Mouse (Mus musculus) limb, embryonic 14.5 days (tissue): ENCODE data around the gene Plekhd1. TPM values are rescaled to one million over a fixed set of nuclear protein-coding genes. Genes with fewer than 3 reads are reported as not detected.

Experiments
- ATAC-seq: fragments of 200-750 bp; cut with Nextera tagmentation; 2 replicates; pipeline ENCODE4 v1.8.0; 2017; ENCODE audit warnings: low read depth, moderate number of reproducible peaks, moderate TSS enrichment; ENCODE audit not compliant: low FRiP score
- DNase-seq: peaks from one replicate; pipeline ENCODE4 v3.0.0-alpha.2; 2015; ENCODE audit warnings: low spot score
- H3K27ac ChIP-seq: fragments of 300-500 bp; sonication (generic); replicated peaks from 2 replicates; pipeline ENCODE4 v1.5.1; 2014; ENCODE audit warnings: low read depth, mild to moderate bottlenecking, low read length, moderate library complexity, mixed read lengths
- H3K27me3 ChIP-seq: fragments of 300-500 bp; sonication (generic); 2 replicates; pipeline ENCODE4 v1.6.1; 2014; ENCODE audit warnings: low read length, mixed read lengths; ENCODE audit not compliant: control insufficient read depth, insufficient read depth
- H3K36me3 ChIP-seq: fragments of 300-500 bp; sonication (generic); 2 replicates; pipeline ENCODE4 v1.6.1; 2014; ENCODE audit warnings: mild to moderate bottlenecking, low read length, moderate library complexity, mixed read lengths; ENCODE audit not compliant: control insufficient read depth, insufficient read depth
- H3K4me1 ChIP-seq: fragments of 300-500 bp; sonication (generic); 2 replicates; pipeline ENCODE4 v1.6.1; 2014; ENCODE audit warnings: antibody characterized with exemption, low read length, mixed read lengths; ENCODE audit not compliant: control insufficient read depth, insufficient read depth
- H3K4me2 ChIP-seq: fragments of 300-500 bp; sonication (generic); replicated peaks from 2 replicates; pipeline ENCODE4 v1.6.1; 2014; ENCODE audit warnings: low read depth, mild to moderate bottlenecking, low read length, moderate library complexity; ENCODE audit not compliant: severe bottlenecking
- H3K4me3 ChIP-seq: fragments of 300-500 bp; sonication (generic); replicated peaks from 2 replicates; pipeline ENCODE4 v1.5.1; 2014; ENCODE audit warnings: low read length
- H3K9ac ChIP-seq: fragments of 300-500 bp; sonication (generic); 2 replicates; pipeline ENCODE4 v1.6.1; 2014; ENCODE audit warnings: mild to moderate bottlenecking, low read depth, low read length, moderate library complexity; ENCODE audit not compliant: severe bottlenecking
- H3K9me3 ChIP-seq: fragments of 300-500 bp; sonication (generic); 2 replicates; pipeline ENCODE4 v1.6.1; 2016; ENCODE audit warnings: low read length; ENCODE audit not compliant: control insufficient read depth
- POLR2A ChIP-seq: fragments of 200-500 bp; IDR thresholded peaks from 2 replicates; pipeline ENCODE4 v1.8.0; 2012; ENCODE audit warnings: inconsistent platforms, mild to moderate bottlenecking, moderate library complexity, borderline replicate concordance; ENCODE audit not compliant: insufficient read depth, insufficient read length; ENCODE audit errors: extremely low read depth
- WGBS: fragments of 180-500 bp; shearing (Covaris S2); extraction: QIAGEN DNeasy Blood & Tissue Kit; methylation state at CpG from one replicate; pipeline ENCODE4 v1.1.7; 2014; 5-methylcytosine and 5-hydroxymethylcytosine counted together
- polyA plus RNA-seq, 2 experiments: library from polyadenylated mRNA; depleted of rRNA in 1 of 2; stranded (reverse) in 1 of 2; unstranded in 1 of 2; fragments of >200 nt; fragmentation: Nextera tagmentation in 1 of 2; extraction: Ambion mirVana in 1 of 2; gene quantifications; 2 replicates each; pipeline versions ENCODE4 v1.2.1 to v1.2.3; 2012 to 2014

The Plekhd1 gene
- polyA plus RNA-seq, 2 experiments = 0.12 to 0.29 TPM

GRCm38 (mm10) chr12:80687788-80688211 lies 4.6 kb upstream of the Plekhd1 start:
- Histone ChIP-seq H3K4me3 (no peak overlapping the region), H3K9ac (no peak overlapping the region), H3K9me3 (no peaks in the 10 kb centered on the region), H3K27ac (no peak overlapping the region), H3K36me3 (no peaks in the 10 kb centered on the region), H3K4me1 (peaks cover 6% of the 10 kb centered on the region; the same call in 1 of the 2 replicates), H3K4me2 (no peak overlapping the region), H3K27me3 (peaks cover 23% of the 10 kb centered on the region)
- 0 out of 2 replicates have a peak, but pooled peaks have one; percentile 50 for ATAC-seq
- DNase-seq = peak; percentile 84
- WGBS = 63% methylated on average over 10 of the region's 10 CpGs
- TF ChIP-seq POLR2A = no peak

- Histone ChIP-seq H3K4me2 (no peak overlapping the region), H3K27me3 (peaks cover 40% of the 10 kb centered on the region), H3K4me3 (no peak overlapping the region), H3K36me3 (no peaks in the 10 kb centered on the region), H3K9me3 (no peaks in the 10 kb centered on the region), H3K27ac (no peak overlapping the region), H3K9ac (no peak overlapping the region), H3K4me1 (peaks cover 6% of the 10 kb centered on the region; the same call in 1 of the 2 replicates)
- no peak for TF ChIP-seq POLR2A
- ATAC-seq (no peak), DNase-seq (no peak)
- 74% methylated on average over 5 of the region's 5 CpGs for WGBS
Measured at GRCm38 (mm10) chr12:80689696-80690095, 2.7 kb upstream of the Plekhd1 start.

GRCm38 (mm10) chr12:80691671-80692091 lies 710 bp upstream of the Plekhd1 start:
- Histone ChIP-seq H3K27ac (no peak overlapping the region), H3K9me3 (no peaks in the 10 kb centered on the region), H3K4me2 (peak overlapping the region; percentile 75; the same call in 1 of the 2 replicates), H3K4me1 (peaks cover 6% of the 10 kb centered on the region; the same call in 1 of the 2 replicates), H3K4me3 (no peak overlapping the region), H3K36me3 (no peaks in the 10 kb centered on the region), H3K27me3 (peaks cover 42% of the 10 kb centered on the region), H3K9ac (no peak overlapping the region)
- no peak for TF ChIP-seq POLR2A
- WGBS = 14% methylated on average over 12 of the region's 12 CpGs
- ATAC-seq (no peak), DNase-seq (no peak)

- ATAC-seq = no peak
- Histone ChIP-seq H3K9me3 (no peaks in the 10 kb centered on the region), H3K4me2 (no peak overlapping the region), H3K4me1 (peaks cover 6% of the 10 kb centered on the region; the same call in 1 of the 2 replicates), H3K36me3 (no peaks in the 10 kb centered on the region), H3K27ac (no peak overlapping the region), H3K9ac (no peak overlapping the region), H3K4me3 (no peak overlapping the region), H3K27me3 (peaks cover 42% of the 10 kb centered on the region)
- no peak for DNase-seq
- 25% methylated on average over 2 of the region's 2 CpGs for WGBS
- no peak for TF ChIP-seq POLR2A
Measured at GRCm38 (mm10) chr12:80693700-80694099, 1.3 kb downstream of the Plekhd1 start.

GRCm38 (mm10) chr12:80695004-80695403 lies 2.6 kb downstream of the Plekhd1 start:
- Histone ChIP-seq H3K9me3 (no peaks in the 10 kb centered on the region), H3K27ac (no peak overlapping the region), H3K36me3 (no peaks in the 10 kb centered on the region), H3K9ac (no peak overlapping the region), H3K4me1 (peaks cover 6% of the 10 kb centered on the region; the same call in 1 of the 2 replicates), H3K4me3 (no peak overlapping the region), H3K27me3 (peaks cover 42% of the 10 kb centered on the region), H3K4me2 (no peak overlapping the region)
- no peak for TF ChIP-seq POLR2A
- 67% methylated on average over 3 of the region's 3 CpGs for WGBS
- ATAC-seq (no peak), DNase-seq (no peak)
